Mouse (Mus musculus) CH12F3 (cell line): ENCODE results near the gene Arhgef7.

ENCODE experiments used
- in situ Hi-C: fragments of 300-500 bp; cut with MboI; formaldehyde crosslinking; loops from 2 replicates; pipeline ENCODE4 v1.14.3; 2020; ENCODE audit warnings: low sequenced_read_pairs

Arhgef7 gene

DNA sequence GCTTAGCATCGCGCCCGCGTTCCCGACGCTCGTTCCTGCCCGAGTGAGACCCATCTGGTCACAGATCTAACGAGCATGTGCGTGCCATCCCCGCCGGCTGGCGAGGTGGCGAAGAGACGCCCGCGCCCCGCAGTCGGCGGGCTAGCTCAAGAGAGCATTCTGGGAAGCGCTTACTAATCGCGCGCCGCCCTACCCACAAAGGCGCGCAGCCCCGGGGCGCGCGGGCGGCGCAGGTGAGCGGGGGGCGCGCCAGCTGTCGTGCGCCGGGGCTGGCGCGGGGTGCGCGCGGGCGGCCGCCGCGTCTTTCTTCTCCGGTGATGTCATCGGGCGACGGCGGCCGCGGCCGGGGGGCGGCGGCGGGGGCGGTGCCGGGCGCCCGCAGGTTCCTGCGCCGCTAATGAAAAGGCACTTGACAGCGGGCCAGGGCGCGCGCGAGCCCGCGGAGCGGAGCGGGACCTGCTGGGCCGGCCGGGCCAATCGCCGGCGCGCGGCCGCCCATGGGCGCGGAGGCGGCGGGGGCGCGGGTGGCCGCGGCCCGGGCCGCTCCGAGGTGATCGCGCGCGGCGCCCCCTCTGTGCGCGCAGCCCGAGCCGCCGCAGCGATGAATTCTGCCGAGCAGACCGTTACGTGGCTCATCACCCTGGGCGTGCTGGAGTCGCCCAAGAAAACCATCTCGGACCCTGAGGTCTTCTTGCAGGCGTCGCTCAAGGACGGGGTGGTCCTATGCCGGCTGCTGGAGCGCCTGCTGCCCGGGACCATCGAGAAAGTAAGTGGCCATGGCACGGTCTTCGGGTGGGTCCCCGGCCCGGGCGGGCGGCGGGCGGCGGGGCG is at the start of gene Arhgef7:
Gene Arhgef7 (plus strand): TSS at position 71 of the 831 bp plus-strand sequence.
- in situ Hi-C loops = no loop called here

DNA sequence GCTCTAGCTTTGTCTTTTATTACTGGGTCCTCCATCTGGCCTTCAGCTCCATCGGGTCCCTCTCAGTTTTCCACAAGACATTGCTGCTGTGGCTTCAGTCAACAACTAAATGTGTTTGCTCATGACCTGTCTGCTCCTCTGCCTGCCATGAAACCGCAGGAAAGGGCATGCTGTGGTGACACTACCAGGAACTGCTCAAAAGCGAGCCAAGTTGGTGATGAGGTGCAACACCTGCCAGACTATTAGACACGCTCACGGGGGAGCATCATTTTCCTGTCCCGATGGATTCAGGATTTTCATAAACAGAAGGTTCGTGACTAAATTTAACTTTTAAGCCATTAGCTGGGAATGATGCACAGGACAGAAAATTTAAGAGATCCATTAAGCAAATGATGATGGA is 43.0 kb upstream of the Arhgef7 start:
- in situ Hi-C loops = no loop called here

DNA sequence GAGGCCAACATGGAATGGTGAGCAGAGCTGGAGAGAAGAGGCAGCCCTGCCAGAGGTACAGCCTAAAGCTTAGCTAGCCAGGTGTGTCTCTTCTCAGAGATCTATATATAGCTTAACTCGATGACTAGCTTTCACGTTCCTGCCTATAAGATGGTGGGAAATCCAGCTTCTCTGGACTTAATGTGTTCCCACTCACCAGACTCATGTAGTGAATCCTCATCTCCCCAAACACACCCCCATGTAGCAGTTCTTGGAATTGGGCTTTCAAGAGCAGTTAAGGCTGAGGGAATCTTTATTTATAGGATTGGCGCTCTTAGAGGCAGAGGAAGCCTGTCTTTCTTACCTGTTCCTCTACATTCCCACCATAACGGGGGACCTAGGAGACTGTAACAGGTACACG is 40.3 kb upstream of the Arhgef7 start:
- in situ Hi-C loops = no loop called here

DNA sequence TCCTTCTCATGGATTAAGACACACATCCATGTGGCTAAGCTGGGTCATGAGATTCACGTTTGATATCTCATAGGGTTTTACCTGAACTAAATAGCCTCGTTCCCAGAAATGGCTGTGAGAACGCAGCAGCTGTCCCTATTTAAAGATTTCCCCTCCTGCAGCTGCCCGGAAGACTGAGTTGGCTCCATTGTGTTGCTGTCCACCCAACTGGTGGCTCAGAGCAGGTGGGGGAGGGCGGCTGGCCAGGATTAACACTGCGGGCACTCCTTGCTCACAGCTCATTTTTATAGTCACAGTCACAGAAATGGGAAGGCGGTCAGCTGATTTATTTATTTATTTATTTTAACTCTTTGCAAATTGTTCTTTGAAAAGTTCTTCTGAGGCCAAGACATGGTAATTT is 37.6 kb upstream of the Arhgef7 start:
- in situ Hi-C loops = no loop called here

DNA sequence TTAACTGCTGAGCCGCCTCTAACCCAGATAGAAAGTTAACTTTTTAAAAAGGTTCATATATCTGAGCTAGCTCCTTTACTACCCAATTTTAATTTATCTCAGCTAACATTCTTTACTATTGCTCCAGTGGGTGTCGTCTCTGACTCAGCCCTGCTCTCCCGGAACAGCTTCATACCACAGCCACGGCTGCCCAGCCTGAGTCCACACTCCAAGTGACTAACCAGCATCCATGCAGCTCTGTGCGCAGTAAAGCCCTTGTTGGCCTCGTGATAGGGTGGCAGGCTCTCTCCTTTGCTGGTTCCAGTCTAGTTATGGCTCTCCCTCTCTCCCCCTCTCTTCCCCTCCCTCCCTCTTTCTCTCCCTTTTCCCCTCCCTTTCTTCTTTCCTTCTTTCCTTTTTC is 36.2 kb upstream of the Arhgef7 start:
- in situ Hi-C loops = no loop called here

DNA sequence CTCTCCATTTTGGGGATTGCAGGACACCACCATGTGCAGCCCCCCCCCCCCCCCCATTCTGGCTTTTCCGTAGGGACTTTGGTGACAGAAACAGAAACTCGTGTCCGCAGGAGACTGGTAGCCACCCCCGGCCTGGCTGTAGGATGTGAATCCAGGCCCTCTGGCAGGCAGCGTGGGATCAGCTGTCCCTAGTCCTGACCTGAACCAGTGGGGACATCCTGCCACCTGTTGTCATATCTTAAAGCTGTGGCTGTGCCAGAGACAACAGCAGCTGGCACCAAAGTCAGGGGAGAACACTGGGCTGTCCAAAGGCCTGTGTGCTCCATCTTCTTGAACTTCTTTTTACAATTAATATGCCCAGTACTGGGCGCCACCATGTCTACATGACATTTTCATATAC is 35.8 kb upstream of the Arhgef7 start:
- in situ Hi-C loops = no loop called here

DNA sequence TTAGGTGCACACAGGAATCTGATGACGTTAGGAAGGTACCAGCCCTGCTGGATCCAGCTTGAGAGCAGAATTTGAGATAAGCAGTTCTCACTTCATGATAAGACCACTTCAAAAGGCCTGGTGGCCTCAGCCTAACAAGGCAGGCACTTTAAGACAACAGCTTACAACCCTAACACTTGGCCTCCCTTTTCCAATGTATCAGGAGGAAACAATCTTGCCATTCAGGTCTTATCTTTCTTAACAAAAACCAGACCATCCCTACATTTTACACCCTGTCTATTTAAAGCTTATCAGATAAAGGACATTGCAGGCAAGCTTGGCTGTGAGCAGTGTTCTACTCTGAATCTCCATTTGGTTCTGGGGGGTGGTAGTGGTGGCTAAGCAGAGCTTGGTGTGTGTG is 35.1 kb upstream of the Arhgef7 start:
- in situ Hi-C loops = no loop called here

DNA sequence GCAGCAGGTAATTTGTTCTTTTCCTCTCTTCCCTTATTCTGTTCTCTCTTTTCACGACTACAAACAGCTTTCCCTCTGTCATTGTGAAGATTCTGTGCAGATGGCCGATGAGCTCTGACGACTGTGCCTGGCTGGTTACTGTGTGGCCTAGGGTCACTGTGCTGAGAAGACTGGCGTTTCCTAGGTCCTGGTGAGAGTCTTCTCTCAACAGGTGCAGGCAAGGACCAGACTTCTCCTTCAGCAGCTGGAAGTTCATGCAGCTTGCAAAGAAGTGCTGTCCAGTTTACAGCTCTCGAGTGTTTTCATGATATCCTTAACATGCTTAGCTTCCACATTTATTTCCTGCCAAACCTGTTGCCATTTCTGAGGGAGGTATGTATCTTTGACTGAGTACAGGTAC is 33.5 kb upstream of the Arhgef7 start:
- in situ Hi-C loops = no loop called here

DNA sequence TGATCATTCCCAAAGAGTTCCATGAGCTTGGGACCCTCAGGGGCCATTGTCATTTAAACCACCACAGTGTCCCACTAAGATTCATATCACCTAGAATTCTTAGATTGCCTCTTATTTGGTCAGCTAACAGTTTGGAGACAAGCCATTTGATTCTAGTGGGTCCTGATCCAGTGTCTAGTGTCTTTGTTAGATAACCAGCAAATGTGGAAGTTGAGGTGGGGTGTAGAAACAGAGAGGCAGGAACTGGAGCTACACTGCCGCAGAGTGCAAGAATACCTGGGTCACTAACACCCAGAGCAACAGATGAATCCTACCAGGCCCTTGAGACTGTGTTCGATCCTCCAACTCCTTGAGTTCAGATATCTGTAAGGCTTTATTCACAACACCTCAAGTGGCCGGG is 31.3 kb upstream of the Arhgef7 start:
- in situ Hi-C loops = no loop called here

DNA sequence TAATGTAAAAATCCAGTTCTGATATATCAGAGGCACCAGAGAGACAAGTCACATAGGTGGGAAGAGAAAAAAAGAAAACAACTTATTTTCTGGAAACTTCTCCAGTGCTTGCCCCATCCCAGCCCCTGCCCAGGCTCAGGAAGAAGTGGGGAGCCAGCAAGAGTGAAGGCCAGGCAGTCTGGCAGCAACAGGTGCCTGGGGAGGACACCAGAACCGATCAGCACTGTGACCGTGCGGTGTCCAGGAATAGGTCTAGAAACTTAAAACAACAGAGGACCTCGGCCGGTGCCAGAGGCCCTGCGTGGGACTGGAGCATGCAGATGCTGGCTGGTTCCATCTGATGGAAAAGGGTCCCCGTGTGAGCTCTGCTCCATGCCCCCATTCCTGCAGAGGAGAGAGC is 30.1 kb upstream of the Arhgef7 start:
- in situ Hi-C loops = no loop called here

DNA sequence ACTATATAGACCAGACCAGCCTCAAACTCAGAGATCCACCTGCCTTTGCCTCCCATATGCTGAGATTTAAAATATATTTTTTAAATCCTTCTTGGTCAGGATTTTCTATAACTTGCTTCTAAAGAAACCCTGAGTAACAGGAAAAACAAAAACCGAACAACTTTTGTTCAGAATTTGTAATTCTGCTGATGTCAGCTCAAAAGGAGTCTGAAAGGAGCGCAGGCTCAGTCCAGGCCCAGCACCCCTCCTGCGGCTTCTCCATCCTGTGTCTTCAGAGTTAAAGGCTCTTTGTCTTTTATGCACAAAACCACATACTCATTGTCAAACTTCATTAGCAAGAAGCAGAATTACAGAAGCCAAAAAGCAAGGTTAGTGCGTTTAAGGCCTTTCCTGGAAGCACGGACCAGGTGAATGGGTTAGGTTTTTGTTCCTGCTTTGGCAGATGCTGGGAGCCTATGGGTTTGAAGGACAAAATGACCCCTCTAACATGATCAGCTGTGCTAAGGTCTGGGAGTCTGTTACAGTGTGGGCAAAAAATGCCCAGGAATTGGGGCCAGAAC is 28.0 kb upstream of the Arhgef7 start:
- in situ Hi-C loops = no loop called here

DNA sequence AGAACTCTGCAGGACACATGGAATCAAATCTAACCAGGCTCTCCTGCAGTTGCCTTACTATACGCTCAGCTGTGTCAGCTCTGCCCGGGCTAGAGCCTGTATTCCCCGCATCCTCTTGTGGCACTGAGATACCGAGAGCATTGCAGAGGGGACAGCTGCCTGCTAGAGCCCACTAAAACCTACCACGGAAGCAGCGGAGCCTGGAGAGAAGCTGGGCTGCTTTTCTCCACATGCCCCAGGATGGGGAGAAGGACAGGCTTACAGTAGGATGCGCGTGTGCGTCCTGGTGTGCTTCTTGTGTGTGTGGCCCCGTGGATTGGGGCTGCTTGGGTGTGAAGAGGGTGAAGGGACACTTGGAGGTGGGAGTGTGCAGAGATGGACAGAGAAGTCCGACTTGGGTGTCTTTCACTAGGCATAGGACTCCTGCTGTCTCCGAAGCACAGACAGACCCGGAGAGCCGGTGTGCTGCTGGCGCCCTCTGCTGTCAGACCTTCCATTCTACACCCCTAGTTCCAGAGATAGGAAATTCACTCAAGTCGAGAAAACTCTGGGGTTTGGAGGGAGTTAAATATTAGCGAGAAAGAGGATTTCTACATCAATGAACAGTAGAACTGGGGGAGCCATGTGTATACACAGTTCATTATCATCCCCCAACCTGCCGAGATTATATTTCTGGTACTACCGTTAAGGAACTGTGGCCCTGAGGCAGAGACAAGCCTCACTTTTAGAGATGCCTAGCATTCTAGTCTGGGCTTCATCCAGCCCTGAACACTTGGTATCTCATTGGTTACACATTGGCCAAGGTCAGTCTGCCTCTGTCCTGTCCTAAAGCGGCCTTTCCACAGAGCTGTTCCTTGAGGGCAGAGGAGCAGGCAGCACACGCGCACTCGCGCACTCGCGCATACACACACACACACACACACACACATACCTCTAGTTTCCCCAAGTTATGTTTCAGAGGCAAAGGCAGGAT is 27.2 kb upstream of the Arhgef7 start:
- in situ Hi-C loops = no loop called here

DNA sequence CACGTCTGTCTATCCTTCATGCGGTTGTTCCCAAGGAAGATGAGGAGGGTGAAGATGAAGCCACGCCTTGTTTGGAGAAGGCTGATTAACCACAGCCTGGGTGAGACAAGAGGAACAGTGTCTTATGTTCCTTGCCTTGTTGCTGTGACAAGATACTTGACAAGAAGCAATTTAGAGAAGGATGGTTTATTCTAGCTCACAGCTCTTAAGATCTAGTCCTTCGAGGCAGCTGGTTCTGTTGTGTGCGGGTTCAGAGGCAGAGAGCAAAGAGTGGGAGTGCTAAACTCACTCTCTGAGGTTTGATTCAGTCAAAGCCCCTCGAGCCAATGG is 26.5 kb upstream of the Arhgef7 start, which contains the start of gene 1700016D06Rik:
Gene 1700016D06Rik (minus strand): TSS at position 31 of the 330 bp plus-strand sequence.
- in situ Hi-C loops = no loop called here

DNA sequence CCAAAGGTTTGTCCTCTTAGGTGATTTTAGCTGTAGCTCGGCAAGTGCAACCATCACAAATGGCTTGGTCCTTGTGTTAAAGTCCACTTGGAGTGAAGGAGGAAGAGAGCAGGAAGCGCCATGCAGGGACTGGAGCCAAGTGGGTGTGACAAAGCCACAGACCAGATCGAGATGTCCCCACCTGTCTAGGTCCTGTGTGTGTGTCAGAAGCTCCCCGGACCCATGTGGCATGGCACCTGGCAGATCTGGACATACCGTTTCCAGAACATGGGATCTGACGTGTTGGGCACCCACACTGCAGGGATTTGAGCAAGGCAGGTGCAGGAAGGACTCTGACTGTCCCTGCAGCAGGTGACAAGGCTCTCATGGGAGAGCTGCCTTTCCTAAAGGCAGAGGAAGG is 26.1 kb upstream of the Arhgef7 start:
- in situ Hi-C loops = no loop called here

DNA sequence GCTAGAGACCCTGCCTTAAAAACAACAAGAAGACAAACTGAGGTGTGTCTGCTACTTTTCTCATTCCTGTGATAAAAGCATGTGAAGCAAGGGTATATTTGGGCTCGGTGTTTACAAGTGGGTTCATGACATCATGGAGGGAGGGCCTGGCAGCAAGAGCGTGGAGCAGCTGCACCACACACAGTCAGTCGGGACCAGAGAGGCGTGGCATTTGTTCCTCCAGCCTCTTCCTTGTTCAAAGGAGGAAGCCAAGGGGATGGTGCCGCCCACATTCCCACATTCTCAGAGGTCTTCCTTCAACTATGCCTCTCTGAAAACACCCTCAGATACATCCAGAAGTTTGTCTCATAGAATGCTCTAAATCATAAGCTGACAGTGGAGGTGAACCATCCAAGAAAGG is 23.7 kb upstream of the Arhgef7 start:
- in situ Hi-C loops = no loop called here

DNA sequence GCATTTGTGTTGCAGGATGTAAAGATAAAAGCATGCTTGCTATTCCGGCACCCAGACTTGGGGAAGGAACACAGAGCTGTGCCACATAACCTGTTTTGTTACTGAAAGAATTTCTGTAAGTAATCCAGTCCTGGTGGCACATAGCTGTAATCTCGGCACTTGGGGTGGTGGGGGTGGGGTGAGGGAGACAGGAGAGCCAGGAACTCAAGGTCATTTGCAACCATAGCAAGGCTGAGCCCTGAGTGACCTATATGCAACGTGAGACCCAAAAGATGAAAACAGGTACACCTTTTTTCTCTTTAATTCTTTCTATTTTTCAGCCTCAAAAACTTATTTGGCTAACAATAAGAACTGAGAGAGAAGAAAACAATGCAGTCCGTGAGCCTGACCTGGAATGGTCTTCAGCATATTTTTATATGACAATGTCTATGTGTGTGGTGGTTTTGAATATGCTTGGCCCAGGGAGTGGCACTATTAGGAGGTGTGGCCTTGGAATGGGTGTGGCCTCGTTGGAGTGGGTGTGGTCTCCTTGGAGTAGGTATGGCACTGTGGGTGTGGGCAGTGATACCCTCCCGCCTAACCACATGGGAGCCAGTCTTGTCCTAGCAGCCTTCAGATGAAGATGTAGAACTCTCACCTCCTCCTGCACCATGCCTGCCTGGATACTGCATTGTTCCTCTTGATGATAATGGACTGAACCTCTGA is 22.7 kb upstream of the Arhgef7 start:
- in situ Hi-C loops = no loop called here

DNA sequence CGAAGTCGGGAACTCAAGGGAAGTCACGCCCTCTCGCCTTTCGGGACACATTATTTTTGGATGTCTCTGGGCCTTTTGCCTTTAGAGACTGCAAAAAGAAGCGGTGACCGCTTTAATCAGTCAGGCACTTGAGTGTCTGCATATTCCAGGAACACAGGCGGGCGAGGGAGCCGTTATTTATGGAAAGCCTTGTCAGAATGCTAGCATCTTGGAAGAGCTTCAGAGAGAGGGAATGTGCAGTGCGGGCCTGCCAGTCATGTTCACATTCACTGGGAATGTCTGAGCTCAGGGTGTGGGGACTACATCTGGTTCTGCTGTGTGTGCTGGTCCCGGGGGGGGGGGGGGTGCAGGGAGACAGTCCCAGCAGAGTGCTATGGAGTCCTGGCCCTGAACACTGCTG is 21.7 kb upstream of the Arhgef7 start:
- in situ Hi-C loops = no loop called here

DNA sequence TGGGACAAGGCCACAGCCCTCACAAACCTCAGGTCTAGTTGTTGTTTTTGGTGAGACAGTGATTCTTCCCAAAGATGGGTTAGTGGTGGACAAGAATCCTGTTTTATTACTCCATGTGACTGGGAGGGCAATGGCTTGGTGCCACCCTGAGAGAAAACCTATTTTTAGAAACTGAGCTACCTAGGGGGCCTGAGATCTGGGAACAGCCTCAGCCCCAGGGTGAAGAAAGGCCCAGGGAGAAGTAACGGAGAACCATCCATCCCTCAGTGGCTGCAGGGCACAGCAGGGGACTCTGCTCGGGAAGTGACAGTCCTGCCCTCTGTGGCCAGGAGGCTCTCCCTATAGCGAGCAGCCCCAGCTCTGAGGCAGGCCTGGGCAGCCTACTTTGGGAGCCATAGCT is 19.8 kb upstream of the Arhgef7 start:
- in situ Hi-C loops = no loop called here

DNA sequence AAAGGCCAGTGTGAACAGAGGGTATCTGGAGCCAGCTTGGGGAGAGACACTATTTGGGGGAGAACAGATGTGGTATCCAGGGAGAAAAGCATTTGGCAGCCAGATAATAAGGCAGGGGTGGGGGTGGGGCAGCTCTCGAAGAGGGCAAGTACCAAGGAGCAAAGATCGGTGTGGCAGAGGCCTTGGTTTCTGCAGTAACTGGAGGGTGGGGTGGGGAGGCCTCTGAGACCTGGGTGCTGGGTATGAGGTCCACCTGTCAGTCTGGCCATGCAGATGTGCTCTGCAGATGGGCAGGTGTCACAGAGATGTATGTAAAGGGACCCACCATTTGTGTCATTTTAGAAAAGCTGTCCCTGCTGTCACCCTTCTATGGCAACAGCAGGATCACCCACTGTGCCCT is 18.7 kb upstream of the Arhgef7 start:
- in situ Hi-C loops = no loop called here

DNA sequence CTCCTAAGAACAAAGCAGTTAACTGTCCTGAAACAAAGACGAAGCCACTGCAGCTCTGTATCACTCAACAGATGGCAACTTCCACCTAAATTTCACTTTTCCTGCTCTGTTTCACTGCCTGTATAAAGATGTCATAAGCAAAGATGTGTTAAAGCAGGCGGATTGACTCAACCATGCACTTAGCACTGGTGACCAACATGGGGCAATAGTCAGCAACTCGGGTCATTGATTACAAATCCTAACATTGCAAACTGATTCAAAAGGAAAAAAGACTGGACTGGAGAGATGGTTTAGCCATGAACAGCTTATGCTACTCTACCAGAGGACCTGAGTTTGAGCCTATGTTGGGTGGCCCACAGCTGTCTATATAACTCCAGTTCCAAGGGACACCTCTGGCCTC is 18.0 kb upstream of the Arhgef7 start:
- in situ Hi-C loops = no loop called here

DNA sequence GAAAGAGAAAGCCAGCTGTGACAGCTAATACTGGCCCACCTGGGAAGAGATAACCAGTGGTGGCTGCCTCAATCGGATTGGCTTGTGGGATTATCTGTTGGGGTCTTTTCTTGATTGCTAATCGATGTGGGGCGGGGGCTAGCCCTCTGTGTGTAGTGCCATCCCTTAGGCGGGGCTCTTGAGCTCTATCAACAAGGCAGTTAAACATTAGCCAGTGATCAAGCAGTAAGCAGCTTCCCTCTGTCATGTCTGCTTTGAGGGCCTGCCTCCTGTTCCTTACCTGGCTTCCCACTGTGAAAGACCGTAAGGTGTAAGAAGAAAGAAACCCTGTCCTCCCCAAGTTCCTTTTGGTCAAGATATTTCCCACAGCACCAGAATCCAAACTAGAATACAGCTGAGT is 17.1 kb upstream of the Arhgef7 start:
- in situ Hi-C loops = no loop called here
